Comparison of ENCODE assay signal across 10 mouse cellular contexts in the genomic region with DNA sequence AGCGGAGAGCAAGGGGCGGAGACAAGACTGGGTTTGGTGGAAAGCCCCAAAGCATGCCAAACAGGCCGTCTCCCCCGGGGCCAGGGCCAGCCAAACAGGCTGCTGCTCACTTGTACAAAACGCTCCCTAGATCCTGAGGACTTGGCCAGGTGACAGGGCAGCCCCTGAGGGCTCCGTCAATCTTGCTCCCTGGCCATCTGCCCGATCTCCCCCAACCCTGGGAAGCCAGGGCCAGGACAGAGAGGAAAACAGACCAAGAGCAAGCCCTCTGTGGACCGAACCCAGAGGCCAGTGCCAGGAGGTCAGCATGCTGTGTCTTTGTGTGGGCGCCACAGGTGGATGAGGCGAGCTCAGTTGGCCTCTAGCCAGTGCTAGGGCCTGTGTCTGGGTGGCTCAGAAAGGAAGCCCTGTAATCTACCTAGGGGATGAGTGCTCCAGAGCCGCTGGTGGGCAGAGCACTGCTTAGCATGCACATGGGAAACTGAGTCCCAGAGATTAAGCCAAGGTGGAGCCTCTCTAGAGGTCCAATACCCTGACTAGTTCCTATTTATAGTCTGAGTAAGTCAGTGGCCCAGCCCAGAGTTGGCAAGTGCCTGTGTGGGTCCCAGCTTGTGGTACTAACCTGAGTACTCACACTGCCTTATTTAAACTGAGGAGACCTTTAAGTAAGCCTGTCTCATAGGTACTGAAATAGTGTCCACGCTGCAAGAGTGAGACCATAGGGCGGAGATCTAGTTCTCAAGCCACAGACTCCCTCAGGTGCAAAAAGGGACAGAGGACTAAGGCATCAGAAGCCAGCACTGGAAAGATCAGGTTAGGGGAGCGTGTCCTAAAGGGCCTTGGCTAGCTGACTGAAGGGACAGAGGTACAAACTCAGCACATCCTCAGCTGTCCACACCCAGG. TPM values are rescaled to one million over a fixed set of nuclear protein-coding genes. Genes with fewer than 3 reads are reported as not detected.
A peak's percentile ranks its signal among the peaks of the same experiment; 100 is the strongest.
DNase-seq lines count a peak whose midpoint lies in the region; ATAC-seq and TF ChIP-seq lines count a peak whose summit lies in the region.
"Had no signal": no experiment of that assay in that cellular context is flagged by ENCODE, and none has a peak within 500 bp of the region (broad histone marks: within the 10 kb centered on the region; RNA-seq: fewer than 3 reads in every experiment).

No protein-coding gene starts in this region.

- no peak overlapping the region; the same call in 1 of the 2 replicates for H3K27ac ChIP-seq in hindbrain, embryonic 13.5 days
- no peak overlapping the region for H3K27ac ChIP-seq in hindbrain, embryonic 10.5 days
- H3K27ac ChIP-seq in heart, embryonic 16.5 days (ENCODE audit: low read length): peak overlapping the region; percentile 4; the same call in 1 of the 2 replicates
- H3K27ac ChIP-seq: limb, embryonic 13.5 days; midbrain, embryonic 10.5 days had no signal

- peaks cover 16% of the 10 kb centered on the region for H3K36me3 ChIP-seq in hindbrain, embryonic 13.5 days
- peaks cover 71% of the 10 kb centered on the region for H3K36me3 ChIP-seq in hindbrain, embryonic 10.5 days
- 0 out of 2 replicates have a peak, but pooled peaks cover 4% of the 10 kb centered on the region for H3K36me3 ChIP-seq in heart, embryonic 16.5 days (ENCODE audit: control insufficient read depth, insufficient read depth)

- DNase-seq in hindbrain, embryonic 10.5 days (ENCODE audit: low spot score): no peak
- peak; percentile 42 for DNase-seq in NIH3T3 (ENCODE audit: low read depth)
- DNase-seq in cerebellum, adult 8-10 months: peak; percentile 66
- DNase-seq in left cerebral cortex, adult 11 months (ENCODE audit: low spot score): no peak
- no peak for DNase-seq in lung, adult 2 months

- no peak for TF ChIP-seq CTCF in lung, adult 2 months (IDR thresholded peaks at IDR 0.05; ENCODE audit: insufficient read depth, low read length)

- 69% methylated on average over 14 of the region's 14 CpGs for WGBS in hindbrain, embryonic 13.5 days
- WGBS in hindbrain, embryonic 10.5 days: 82% methylated on average over 14 of the region's 14 CpGs
- WGBS in heart, embryonic 16.5 days: 51% methylated on average over 14 of the region's 14 CpGs
- WGBS in lung, adult 2 months: 71% methylated on average over 14 of the region's 14 CpGs

- peak overlapping the region; percentile 39; the same call in 1 of the 2 replicates for H3K9ac ChIP-seq in hindbrain, embryonic 13.5 days
- H3K9ac ChIP-seq in heart, embryonic 16.5 days (ENCODE audit: low read length): no peak overlapping the region; the same call in 1 of the 2 replicates

- TF ChIP-seq POLR2A in lung, adult 2 months (IDR thresholded peaks at IDR 0.05; ENCODE audit: borderline replicate concordance, extremely low read depth, low read depth, low read length): no peak

- H3K9me3 ChIP-seq in hindbrain, embryonic 13.5 days: no peaks in the 10 kb centered on the region
- no peaks in the 10 kb centered on the region for H3K9me3 ChIP-seq in hindbrain, embryonic 10.5 days
- no peaks in the 10 kb centered on the region for H3K9me3 ChIP-seq in heart, embryonic 16.5 days (replicated peaks; ENCODE audit: control insufficient read depth, low read length)
- H3K9me3 ChIP-seq: limb, embryonic 13.5 days; midbrain, embryonic 10.5 days had no signal

- peak; percentile 4; the same call in 1 of the 2 replicates for ATAC-seq in hindbrain, embryonic 13.5 days (ENCODE audit: low FRiP score)
- no peak; the same call in 1 of the 2 replicates for ATAC-seq in heart, embryonic 16.5 days (replicated peaks; ENCODE audit: extremely low read depth, insufficient read depth, low FRiP score)
- no peak for ATAC-seq in monocyte, adult 5-6 weeks (replicated peaks; ENCODE audit: insufficient number of reproducible peaks, low FRiP score, low TSS enrichment, poor library complexity, severe bottlenecking)

- no peak overlapping the region for H3K4me2 ChIP-seq in hindbrain, embryonic 13.5 days
- H3K4me2 ChIP-seq in heart, embryonic 16.5 days (ENCODE audit: low read depth, low read length): no peak overlapping the region
- H3K4me2 ChIP-seq: limb, embryonic 13.5 days had no signal

- no peaks in the 10 kb centered on the region for H3K27me3 ChIP-seq in hindbrain, embryonic 13.5 days
- H3K27me3 ChIP-seq in hindbrain, embryonic 10.5 days (ENCODE audit: insufficient read depth, poor library complexity, severe bottlenecking): no peaks in the 10 kb centered on the region
- H3K27me3 ChIP-seq in heart, embryonic 16.5 days (ENCODE audit: control insufficient read depth, insufficient read depth, low read length): peaks cover 6% of the 10 kb centered on the region
- H3K27me3 ChIP-seq: limb, embryonic 13.5 days had no signal

- H3K4me1 ChIP-seq in hindbrain, embryonic 13.5 days (replicated peaks): peaks cover 60% of the 10 kb centered on the region
- peaks cover 37% of the 10 kb centered on the region for H3K4me1 ChIP-seq in hindbrain, embryonic 10.5 days (replicated peaks)
- H3K4me1 ChIP-seq in heart, embryonic 16.5 days (ENCODE audit: control insufficient read depth, insufficient read depth, low read length): peaks cover 32% of the 10 kb centered on the region
- no peaks in the 10 kb centered on the region for H3K4me1 ChIP-seq in lung, adult 2 months (ENCODE audit: control insufficient read depth, insufficient read depth, low read length)

- H3K4me3 ChIP-seq in hindbrain, embryonic 13.5 days: no peak overlapping the region
- no peak overlapping the region for H3K4me3 ChIP-seq in hindbrain, embryonic 10.5 days
- no peak overlapping the region for H3K4me3 ChIP-seq in heart, embryonic 16.5 days (ENCODE audit: low read length)
- no peak overlapping the region for H3K4me3 ChIP-seq in lung, adult 2 months (replicated peaks; ENCODE audit: extremely low read depth, low read depth, low read length)
- H3K4me3 ChIP-seq: limb, embryonic 13.5 days; midbrain, embryonic 10.5 days had no signal

RNA-seq across cellular contexts. Expression of gene Gpc1, which starts 6.7 kb away (rescaled TPM):
- 56.2 and 57.1 TPM in 2 replicates for polyA plus RNA-seq in hindbrain, embryonic 13.5 days (2015; fragmentation: Nextera tagmentation; extraction: Ambion mirVana)
- polyA plus RNA-seq in hindbrain, embryonic 10.5 days (2016; fragmentation: Nextera tagmentation; extraction: Ambion mirVana): 72.1 and 76.0 TPM in 2 replicates
- polyA plus RNA-seq in heart, embryonic 16.5 days (2015; fragmentation: Nextera tagmentation; extraction: Ambion mirVana): 68.0 and 70.4 TPM in 2 replicates
- 24.0 to 67.4 TPM (median 25.2 TPM) in 3 replicates for total RNA-seq in monocyte, adult 5-6 weeks (2017)
- polyA plus RNA-seq in lung, adult 2 months (2012; rRNA removed): 23.4 and 23.6 TPM in 2 replicates

Comparison
In these comparisons a context has a peak if more than half of its experiments do, and no peak if none do; other contexts are left out.
1. DNase-seq: peak in NIH3T3 (single experiment) and cerebellum, adult 8-10 months (single experiment); none in hindbrain, embryonic 10.5 days (single experiment), left cerebral cortex, adult 11 months (single experiment) and lung, adult 2 months (single experiment).